Mouse (Mus musculus) C3H10T1/2 (cell line): ENCODE data around the gene Ntn3. TPM values are rescaled to one million over a fixed set of nuclear protein-coding genes. Genes with fewer than 3 reads are reported as not detected.

Experiments
- polyA plus RNA-seq, 2 experiments: library from polyadenylated mRNA; unstranded; fragments of >200 nt; fragmentation: generic; extraction: Trizol; gene quantifications; one replicate each; pipeline ENCODE4 v1.2.1; 2012; ENCODE audit warnings: missing spikeins in 2 of 2

The Ntn3 gene
- 1 to 10 TPM in 1 of 2 experiments, under 1 TPM in 1; 0.22 to 1.1 TPM for polyA plus RNA-seq

DNA sequence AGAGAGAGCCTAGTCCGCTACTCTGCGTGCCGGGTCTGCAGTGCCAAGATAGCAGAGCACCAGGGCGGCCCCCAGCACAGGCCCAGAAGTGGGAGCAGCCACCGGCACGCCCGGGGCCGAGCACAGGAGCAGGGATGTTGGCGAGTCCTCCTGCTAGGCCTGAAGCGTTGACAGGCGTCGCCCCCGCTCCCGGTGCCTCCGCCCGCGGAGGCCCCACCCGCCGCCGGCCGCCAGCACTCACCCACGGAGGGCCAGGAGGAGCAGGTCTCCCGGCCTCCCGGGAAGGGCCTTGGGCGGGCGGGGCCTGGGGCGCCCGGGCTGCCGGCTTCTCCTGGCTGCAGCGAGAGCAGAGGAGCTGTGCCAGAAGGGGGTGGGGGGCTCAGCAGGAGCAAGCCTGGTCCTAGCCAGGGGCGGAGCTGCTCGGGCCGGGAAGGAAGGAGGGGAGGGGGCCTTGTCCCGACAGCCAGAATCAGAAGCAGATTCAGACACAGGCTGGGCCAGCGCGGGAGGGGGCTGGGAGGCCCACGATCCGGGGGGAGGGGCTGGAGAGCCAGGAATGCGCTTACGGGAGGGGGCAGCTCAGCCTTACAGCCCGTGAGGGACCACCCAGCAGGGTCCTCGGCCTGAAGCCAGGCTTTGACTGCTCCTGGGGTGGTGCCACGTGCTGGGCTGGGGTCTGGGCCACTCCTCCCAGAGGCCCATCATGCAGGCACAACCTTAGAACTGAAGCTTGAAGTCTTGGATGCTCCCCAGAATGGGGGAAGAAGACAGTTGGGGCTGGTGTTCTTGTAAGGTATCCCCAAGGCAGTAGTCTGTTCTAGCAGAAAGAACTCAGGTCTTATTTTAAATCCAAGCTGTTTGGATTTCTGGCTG, at the start of gene Ntn3:
Ntn3 (minus strand) TSS at position 489 of the 873 bp plus-strand sequence.

DNA sequence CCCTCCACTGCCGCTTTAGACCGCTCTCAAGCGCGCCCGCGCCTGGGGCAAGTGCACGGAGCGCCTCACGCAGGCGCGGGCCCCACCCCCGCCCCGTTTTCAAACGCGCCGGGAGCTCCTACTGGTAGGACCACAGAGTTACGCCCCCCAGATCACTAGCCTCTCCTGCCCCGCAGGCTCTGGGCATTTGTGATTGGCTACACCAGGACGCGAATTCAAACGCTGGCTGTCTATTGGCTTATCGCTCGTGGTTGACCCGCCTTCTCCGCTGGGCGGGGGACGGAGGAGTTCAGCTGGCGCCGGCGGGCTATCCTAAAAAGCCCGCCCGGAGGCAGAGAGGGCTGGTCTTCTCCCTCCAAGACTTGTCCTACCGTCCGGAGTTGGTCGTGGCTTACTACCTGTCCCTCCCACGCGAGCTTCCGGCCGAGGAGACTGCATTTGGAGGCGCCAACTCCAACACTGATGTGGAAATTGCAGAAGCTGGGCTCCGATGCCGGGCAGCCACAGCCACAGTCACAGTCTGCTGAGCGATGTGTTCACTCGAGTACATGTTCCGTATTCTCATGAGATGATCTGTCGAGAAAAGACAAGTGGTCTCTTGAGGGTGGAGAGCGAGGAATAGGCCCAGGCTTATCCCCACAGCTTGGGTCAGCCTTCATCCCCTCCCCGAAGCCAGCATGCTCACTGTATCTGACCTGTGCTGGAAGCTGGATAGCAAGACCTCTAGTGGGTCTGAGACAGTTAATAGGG, 42.2 kb upstream of the Ntn3 start, which contains the start of gene Ccnf:
Ccnf (minus strand) TSS at position 165 of the 750 bp plus-strand sequence.

GRCm38 (mm10) chr17:24220435-24221411, 11.4 kb upstream of the Ntn3 start, which contains the start of gene Tedc2:
Gene Tedc2, minus strand, starts transcription at chr17:24220851.

GRCm38 (mm10) chr17:24205284-24205888, 3.9 kb downstream of the Ntn3 start, which contains the start of gene Tbc1d24:
Gene Tbc1d24, minus strand, starts transcription at chr17:24205562.

GRCm38 (mm10) chr17:24169317-24170065, 39.8 kb downstream of the Ntn3 start, which contains the start of gene Atp6v0c:
Gene Atp6v0c, minus strand, starts transcription at chr17:24169702.

DNA sequence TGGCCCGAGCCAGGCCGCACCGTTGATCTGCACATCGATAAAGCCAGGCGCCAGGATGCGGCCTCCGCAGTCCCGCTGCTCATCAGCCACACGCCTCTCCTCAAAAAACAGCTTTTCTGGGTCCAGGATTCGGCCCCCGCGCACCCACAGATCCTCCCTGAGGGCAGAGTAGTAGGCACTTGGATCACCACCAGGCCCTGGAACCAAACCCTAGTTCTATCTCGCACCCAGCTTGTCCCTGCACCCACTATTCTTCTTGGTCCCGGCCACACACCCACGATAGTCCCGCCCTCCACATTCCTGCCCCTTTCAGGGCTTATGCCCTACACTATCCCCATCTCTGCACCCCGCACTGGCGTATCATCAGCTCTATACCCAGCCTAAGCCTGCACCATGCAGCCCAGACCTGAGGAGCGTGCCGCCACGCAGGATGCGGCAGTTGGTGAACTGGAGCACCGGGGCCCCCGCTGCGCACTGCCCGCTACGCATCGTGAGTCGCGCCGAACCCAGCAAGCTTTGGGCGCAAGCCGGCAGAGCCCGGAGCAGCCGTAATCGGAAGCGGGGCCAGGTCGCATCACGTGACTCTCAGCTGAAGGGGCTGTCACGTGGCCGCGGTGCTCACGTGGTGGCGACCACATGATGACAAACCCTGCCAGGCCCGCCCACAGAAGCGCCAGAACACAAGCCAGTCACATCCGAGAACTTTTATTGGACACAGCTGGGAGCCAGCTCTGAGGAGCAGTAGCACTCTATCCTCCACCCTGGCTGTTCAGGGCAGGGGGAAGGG, 46.0 kb downstream of the Ntn3 start, which contains the start of gene Amdhd2:
Amdhd2 (minus strand) TSS at position 591 of the 787 bp plus-strand sequence.

Other genes with a start within 250 kb of the Ntn3 start
- under 1 TPM; 0.02 to 0.22 TPM for gene Prss30, start 229.0 kb downstream of the Ntn3 start, polyA plus RNA-seq
- gene Prss22, start 211.4 kb downstream of the Ntn3 start, polyA plus RNA-seq = under 1 TPM; 0.46 to 0.69 TPM
- under 1 TPM; 0.09 to 0.12 TPM for gene Prss27, start 171.4 kb downstream of the Ntn3 start, polyA plus RNA-seq
- 10 to 100 TPM; 10.2 to 30.9 TPM for gene Kctd5, start 136.0 kb downstream of the Ntn3 start, polyA plus RNA-seq
- gene Pdpk1, start 58.6 kb downstream of the Ntn3 start, polyA plus RNA-seq = 1 to 10 TPM in 1 of 2 experiments, under 1 TPM in 1; 0.56 to 6.5 TPM
- 10 to 100 TPM; 37.7 to 66.7 TPM for gene Amdhd2, start 45.8 kb downstream of the Ntn3 start, polyA plus RNA-seq
- 100 to 1,000 TPM; 513 to 615 TPM for gene Atp6v0c, start 39.8 kb downstream of the Ntn3 start, polyA plus RNA-seq
- 1 to 10 TPM in 1 of 2 experiments, under 1 TPM in 1; 0.42 to 4.6 TPM for gene Tbc1d24, start 4.0 kb downstream of the Ntn3 start, polyA plus RNA-seq
- 1 to 10 TPM; 6.6 to 7.0 TPM for gene Tedc2, start 11.3 kb upstream of the Ntn3 start, polyA plus RNA-seq
- 10 to 100 TPM; 28.1 to 29.1 TPM for gene Ccnf, start 42.0 kb upstream of the Ntn3 start, polyA plus RNA-seq
- gene Abca17, start 141.5 kb upstream of the Ntn3 start, polyA plus RNA-seq = under 1 TPM in 1 of 2 experiments, not detected in 1; 0.01 TPM
- 10 to 100 TPM in 1 of 2 experiments, 1 to 10 TPM in 1; 2.9 to 15.9 TPM for gene Abca3, start 142.4 kb upstream of the Ntn3 start, polyA plus RNA-seq
- gene Rnps1, start 205.0 kb upstream of the Ntn3 start, polyA plus RNA-seq = 10 to 100 TPM; 74.1 to 82.9 TPM
- 100 to 1,000 TPM in 1 of 2 experiments, 10 to 100 TPM in 1; 64.8 to 150 TPM for gene Eci1, start 217.1 kb upstream of the Ntn3 start, polyA plus RNA-seq
- 1 to 10 TPM in 1 of 2 experiments, under 1 TPM in 1; 0.20 to 3.1 TPM for gene Dnase1l2, start 233.6 kb upstream of the Ntn3 start, polyA plus RNA-seq